Mouse (Mus musculus): ENCODE data around the gene Pdia6.

DNA sequence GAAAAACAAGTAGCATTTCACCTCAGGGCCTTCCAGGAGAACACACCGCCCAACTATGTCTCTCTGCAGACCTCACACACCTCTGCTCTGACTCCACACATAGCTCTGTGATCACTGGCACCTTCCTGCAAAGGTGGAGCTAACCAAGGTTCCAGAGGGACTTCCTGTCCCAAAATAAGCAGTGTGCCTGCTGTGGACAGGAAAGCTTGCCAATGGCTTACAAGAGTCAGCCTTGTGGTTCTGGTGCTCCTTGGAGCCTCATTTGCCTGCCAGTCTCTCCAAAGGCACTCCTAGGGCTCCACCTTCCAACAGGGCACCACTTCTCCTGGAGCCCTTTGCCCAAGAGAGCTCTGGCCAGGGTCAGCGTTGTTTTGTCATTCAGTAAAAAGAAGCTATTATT, 1.5 kb upstream of the Pdia6 start:
- TF ChIP-seq CTCF (IDR thresholded peaks at IDR 0.05; ENCODE audit: low read depth) (no peak), EP300 (IDR thresholded peaks at IDR 0.05; ENCODE audit: low read depth) (no peak)
